Mouse (Mus musculus) hindbrain, embryonic 10.5 days (tissue): ENCODE measurements around the gene Smok3a. TPM values are rescaled to one million over a fixed set of nuclear protein-coding genes. Genes with fewer than 3 reads are reported as not detected.
"Not testable (repeated sequence)": the region's sequence is repeated elsewhere in the genome, so short reads cannot be mapped to it uniquely, and the experiment has no call there.

Experiments used
- DNase-seq: peaks from one replicate; pipeline ENCODE4 v3.0.0-alpha.2; 2017; ENCODE audit warnings: low spot score
- H3K27ac ChIP-seq: fragments of 300-500 bp; sonication (generic); 2 replicates; pipeline ENCODE4 v1.5.1; 2016; ENCODE audit warnings: mild to moderate bottlenecking, moderate library complexity
- H3K27me3 ChIP-seq: fragments of 300-500 bp; sonication (generic); 2 replicates; pipeline ENCODE4 v1.6.1; 2016; ENCODE audit warnings: mild to moderate bottlenecking; ENCODE audit not compliant: poor library complexity, insufficient read depth, severe bottlenecking
- H3K36me3 ChIP-seq: fragments of 300-500 bp; sonication (generic); 2 replicates; pipeline ENCODE4 v1.6.1; 2016; ENCODE audit warnings: mild to moderate bottlenecking, moderate library complexity
- H3K4me1 ChIP-seq: fragments of 300-500 bp; sonication (generic); replicated peaks from 2 replicates; pipeline ENCODE4 v1.6.1; 2016; ENCODE audit warnings: mild to moderate bottlenecking
- H3K4me3 ChIP-seq: fragments of 300-500 bp; sonication (generic); 2 replicates; pipeline ENCODE4 v1.5.1; 2016; ENCODE audit warnings: mild to moderate bottlenecking, moderate library complexity
- H3K9me3 ChIP-seq: fragments of 300-500 bp; sonication (generic); 2 replicates; pipeline ENCODE4 v1.6.1; 2016; ENCODE audit warnings: mild to moderate bottlenecking, moderate library complexity
- WGBS: fragments of 180-500 bp; shearing (Covaris S2); methylation state at CpG from one replicate; pipeline ENCODE4 v1.1.7; 2016; 5-methylcytosine and 5-hydroxymethylcytosine counted together
- polyA plus RNA-seq: library from polyadenylated mRNA; unstranded; fragments of >200 nt; fragmentation: Nextera tagmentation; extraction: Ambion mirVana; gene quantifications from 2 replicates; pipeline ENCODE4 v1.2.1, GENCODE M21; 2016

Smok3a gene
- polyA plus RNA-seq, 1 experiment from 2014 or later: not detected

- not testable (repeated sequence) for H3K4me1 ChIP-seq, DNase-seq, H3K9me3 ChIP-seq, H3K36me3 ChIP-seq, H3K27ac ChIP-seq, H3K27me3 ChIP-seq, H3K4me3 ChIP-seq
- WGBS: no CpG with 5 or more reads among the region's 5 CpGs
These were observed 31.8 kb downstream of the Smok3a start, which contains the start of gene Smok3c for GRCm38 (mm10) chr5:138052894-138053293. Gene Smok3c (plus strand): TSS chr5:138053194.

DNA sequence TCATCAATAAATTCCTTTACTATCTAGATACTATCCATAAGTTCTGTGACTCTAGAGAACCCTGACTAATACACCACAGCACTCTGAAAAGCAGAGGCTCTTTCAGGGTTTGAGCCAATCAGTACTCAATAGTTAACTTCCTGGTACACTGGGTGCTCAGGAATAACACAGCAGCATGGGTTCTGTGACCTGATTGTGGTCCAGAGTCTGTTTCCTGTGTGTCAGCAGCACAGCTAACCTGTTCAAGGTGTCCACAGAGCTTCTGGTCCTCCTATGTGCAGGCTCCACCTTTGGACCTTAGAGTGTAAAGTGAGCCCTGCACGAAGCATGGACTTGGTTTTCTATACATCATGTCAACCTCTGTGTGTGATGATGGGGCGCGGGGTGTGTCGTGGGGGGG is 52.7 kb downstream of the Smok3a start:
- Histone ChIP-seq H3K27me3 (no peaks in the 10 kb centered on the region), H3K36me3 (no peaks in the 10 kb centered on the region), H3K4me1 (no peaks in the 10 kb centered on the region), H3K27ac (no peak overlapping the region), H3K9me3 (no peaks in the 10 kb centered on the region), H3K4me3 (no peak overlapping the region)
- no peak for DNase-seq
- WGBS: 90% methylated on average over 4 of the region's 4 CpGs

- Histone ChIP-seq H3K27me3 (no peaks in the 10 kb centered on the region), H3K4me3 (no peak overlapping the region), H3K4me1 (no peaks in the 10 kb centered on the region), H3K9me3 (no peaks in the 10 kb centered on the region), H3K27ac (no peak overlapping the region), H3K36me3 (no peaks in the 10 kb centered on the region)
- WGBS: 79% methylated on average over 3 of the region's 3 CpGs
- DNase-seq: no peak
These were observed 54.6 kb downstream of the Smok3a start for GRCm38 (mm10) chr5:138075684-138076083.

GRCm38 (mm10) chr5:138076148-138076547 is 55.1 kb downstream of the Smok3a start:
- 55% methylated on average over 2 of the region's 2 CpGs for WGBS
- DNase-seq: no peak
- H3K36me3 ChIP-seq: no peaks in the 10 kb centered on the region
- H3K27me3 ChIP-seq: no peaks in the 10 kb centered on the region
- H3K27ac ChIP-seq: no peak overlapping the region
- H3K4me3 ChIP-seq: no peak overlapping the region
- no peaks in the 10 kb centered on the region for H3K9me3 ChIP-seq
- H3K4me1 ChIP-seq: no peaks in the 10 kb centered on the region

GRCm38 (mm10) chr5:138080456-138080855 is 59.4 kb downstream of the Smok3a start:
- Histone ChIP-seq H3K27me3 (no peaks in the 10 kb centered on the region), H3K27ac (no peak overlapping the region), H3K4me3 (no peak overlapping the region), H3K4me1 (0 out of 2 replicates have a peak, but pooled peaks cover 4% of the 10 kb centered on the region), H3K36me3 (no peaks in the 10 kb centered on the region), H3K9me3 (no peaks in the 10 kb centered on the region)
- no peak for DNase-seq
- WGBS: 93% methylated on average over 5 of the region's 5 CpGs

GRCm38 (mm10) chr5:138081446-138081845 is 60.4 kb downstream of the Smok3a start:
- H3K36me3 ChIP-seq: no peaks in the 10 kb centered on the region
- no peaks in the 10 kb centered on the region for H3K9me3 ChIP-seq
- no peak for DNase-seq
- H3K27ac ChIP-seq: no peak overlapping the region
- H3K4me1 ChIP-seq: peaks cover 10% of the 10 kb centered on the region
- H3K27me3 ChIP-seq: no peaks in the 10 kb centered on the region
- 85% methylated on average over 9 of the region's 9 CpGs for WGBS
- H3K4me3 ChIP-seq: no peak overlapping the region

- WGBS: 64% methylated on average over 2 of the region's 2 CpGs
These were observed 62.3 kb downstream of the Smok3a start for GRCm38 (mm10) chr5:138083318-138083900.

DNA sequence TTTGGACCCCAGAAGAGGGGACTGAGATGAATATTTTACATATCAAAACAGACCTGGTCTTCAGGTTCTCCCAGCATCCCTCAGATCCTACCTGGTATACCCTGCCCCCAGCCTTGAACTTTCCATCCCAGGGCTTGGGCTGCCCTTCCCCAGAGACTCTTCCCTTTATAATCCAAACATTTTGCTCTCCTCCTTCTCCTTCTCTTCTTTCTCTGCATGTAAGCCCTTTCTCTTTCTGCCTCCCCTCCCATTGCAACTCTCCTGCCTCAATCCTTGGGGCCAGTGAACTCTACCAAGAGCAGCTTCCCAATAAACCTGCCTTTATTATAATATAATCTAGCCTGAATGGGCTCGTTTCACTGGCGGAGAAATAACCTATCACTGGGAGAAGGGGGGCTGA is 62.9 kb downstream of the Smok3a start:
- 94% methylated on average over 2 of the region's 2 CpGs for WGBS
- Histone ChIP-seq H3K27ac (no peak overlapping the region), H3K36me3 (peaks cover 21% of the 10 kb centered on the region), H3K9me3 (no peaks in the 10 kb centered on the region), H3K4me1 (peaks cover 14% of the 10 kb centered on the region), H3K27me3 (no peaks in the 10 kb centered on the region), H3K4me3 (no peak overlapping the region)
- no peak for DNase-seq

More at GRCm38 (mm10) chr5:138083318-138083900, 62.3 kb downstream of the Smok3a start:
- no peak overlapping the region for H3K27ac ChIP-seq
- H3K9me3 ChIP-seq: no peaks in the 10 kb centered on the region
- no peaks in the 10 kb centered on the region for H3K27me3 ChIP-seq
- peaks cover 16% of the 10 kb centered on the region for H3K36me3 ChIP-seq
- DNase-seq: no peak
- peaks cover 14% of the 10 kb centered on the region for H3K4me1 ChIP-seq
- H3K4me3 ChIP-seq: no peak overlapping the region

Other genes starting within 250 kb of the Smok3a start
- 51.4 and 78.3 TPM in 2 replicates for gene Ppp1r35, start 242.4 kb upstream of the Smok3a start, polyA plus RNA-seq
- gene Mepce, start 233.6 kb upstream of the Smok3a start, polyA plus RNA-seq: 12.6 TPM in 2 replicates
- gene Zcwpw1, start 233.5 kb upstream of the Smok3a start, polyA plus RNA-seq: 11.9 and 13.9 TPM in 2 replicates
- 0.21 and 0.29 TPM in 2 replicates for gene Pilra, start 185.0 kb upstream of the Smok3a start, polyA plus RNA-seq
- gene Pilrb1, start 163.2 kb upstream of the Smok3a start, polyA plus RNA-seq: not detected in 2 replicates
- 0.37 TPM in 1 of 2 replicates, not detected in the other for gene Pilrb2, start 149.4 kb upstream of the Smok3a start, polyA plus RNA-seq
- gene Cyp3a13, start 99.6 kb upstream of the Smok3a start, polyA plus RNA-seq: not detected in 2 replicates
- gene Gjc3, start 58.2 kb upstream of the Smok3a start, polyA plus RNA-seq: 0.10 and 0.30 TPM in 2 replicates
- gene Azgp1, start 39.7 kb upstream of the Smok3a start, polyA plus RNA-seq: not detected in 2 replicates
- gene Smok3b, start 168 bp downstream of the Smok3a start, polyA plus RNA-seq: not detected in 2 replicates
- gene Smok3c, start 31.9 kb downstream of the Smok3a start, polyA plus RNA-seq: not detected in 2 replicates
- gene Zkscan1, start 63.8 kb downstream of the Smok3a start, polyA plus RNA-seq: 24.5 and 26.3 TPM in 2 replicates
- gene Zscan21, start 95.6 kb downstream of the Smok3a start, polyA plus RNA-seq: 105 and 109 TPM in 2 replicates
- gene Zfp113, start 134.5 kb downstream of the Smok3a start, polyA plus RNA-seq: 38.9 and 42.4 TPM in 2 replicates
- 354 and 372 TPM in 2 replicates for gene Cops6, start 139.8 kb downstream of the Smok3a start, polyA plus RNA-seq
- 26.2 and 29.7 TPM in 2 replicates for gene Ap4m1, start 150.7 kb downstream of the Smok3a start, polyA plus RNA-seq
- 324 and 361 TPM in 2 replicates for gene Mcm7, start 151.2 kb downstream of the Smok3a start, polyA plus RNA-seq
- 128 and 136 TPM in 2 replicates for gene Taf6, start 166.2 kb downstream of the Smok3a start, polyA plus RNA-seq
- 50.7 and 52.2 TPM in 2 replicates for gene Cnpy4, start 166.2 kb downstream of the Smok3a start, polyA plus RNA-seq
- 8.8 and 11.8 TPM in 2 replicates for gene Mblac1, start 173.1 kb downstream of the Smok3a start, polyA plus RNA-seq
- gene Nxpe5, start 204.6 kb downstream of the Smok3a start, polyA plus RNA-seq: not detected in 2 replicates
- 49.5 and 63.6 TPM in 2 replicates for gene Lamtor4, start 234.2 kb downstream of the Smok3a start, polyA plus RNA-seq
- 6.3 and 10.1 TPM in 2 replicates for gene BC037034, start 242.8 kb downstream of the Smok3a start, polyA plus RNA-seq